Mouse (Mus musculus): ENCODE results near the gene Rnf169. TPM values are rescaled to one million over a fixed set of nuclear protein-coding genes. Genes with fewer than 3 reads are reported as not detected.
"Not testable (repeated sequence)": the region's sequence is repeated elsewhere in the genome, so short reads cannot be mapped to it uniquely, and the experiment has no call there.

Gene Rnf169
- total and polyA plus RNA-seq, 2 experiments from 2014 or later, result 4.3 to 23.6 TPM

GRCm38 (mm10) chr7:99981311-99981710 lies 1.1 kb upstream of the Rnf169 start:
- whole genome bisulfite sequencing, result 4% methylated on average over 2 of the region's 2 CpGs
- ATAC-seq, result no peak
- peak; percentile 73 for TF ChIP-seq CTCF (IDR thresholded peaks at IDR 0.05; ENCODE audit: low read depth)
- no peak overlapping the region for H3K9ac ChIP-seq
- H3K27ac ChIP-seq (ENCODE audit: low read depth, low read length), result no peak overlapping the region
- no peak overlapping the region for H3K4me2 ChIP-seq (ENCODE audit: low read depth)
- H3K4me3 ChIP-seq (ENCODE audit: low read depth, low read length), result no peak overlapping the region
- peak; percentile 76 for DNase-seq
- H3K4me1 ChIP-seq (ENCODE audit: insufficient read depth), result 0 out of 2 replicates have a peak, but pooled peaks cover 3% of the 10 kb centered on the region
- H3K27me3 ChIP-seq (ENCODE audit: insufficient read depth, low read length), result no peaks in the 10 kb centered on the region
- no peaks in the 10 kb centered on the region for H3K36me3 ChIP-seq (ENCODE audit: insufficient read depth)
- no peaks in the 10 kb centered on the region for H3K9me3 ChIP-seq (ENCODE audit: low read length)

- Histone ChIP-seq H3K9ac (peak overlapping the region; percentile 96), H3K27me3 (ENCODE audit: insufficient read depth, low read length) (no peaks in the 10 kb centered on the region), H3K4me2 (ENCODE audit: low read depth) (peak overlapping the region; percentile 82), H3K4me3 (ENCODE audit: low read depth, low read length) (peak overlapping the region; percentile 93), H3K9me3 (ENCODE audit: low read length) (no peaks in the 10 kb centered on the region), H3K36me3 (ENCODE audit: insufficient read depth) (no peaks in the 10 kb centered on the region), H3K27ac (ENCODE audit: low read depth, low read length) (peak overlapping the region; percentile 94), H3K4me1 (ENCODE audit: insufficient read depth) (0 out of 2 replicates have a peak, but pooled peaks cover 6% of the 10 kb centered on the region)
- WGBS, result 2% methylated on average over 49 of the region's 51 CpGs
- no peak for TF ChIP-seq CTCF (IDR thresholded peaks at IDR 0.05; ENCODE audit: low read depth)
- DNase-seq, result no peak
- ATAC-seq, result peak; percentile 15
Measured at GRCm38 (mm10) chr7:99979546-99980131, 609 bp downstream of the Rnf169 start.

GRCm38 (mm10) chr7:99979081-99979480 lies 1.2 kb downstream of the Rnf169 start:
- Histone ChIP-seq H3K4me2 (ENCODE audit: low read depth) (peak overlapping the region; percentile 82), H3K4me3 (ENCODE audit: low read depth, low read length) (peak overlapping the region; percentile 93), H3K27me3 (ENCODE audit: insufficient read depth, low read length) (no peaks in the 10 kb centered on the region), H3K9me3 (ENCODE audit: low read length) (no peaks in the 10 kb centered on the region), H3K9ac (peak overlapping the region; percentile 96), H3K36me3 (ENCODE audit: insufficient read depth) (no peaks in the 10 kb centered on the region), H3K4me1 (ENCODE audit: insufficient read depth) (0 out of 2 replicates have a peak, but pooled peaks cover 6% of the 10 kb centered on the region), H3K27ac (ENCODE audit: low read depth, low read length) (peak overlapping the region; percentile 10; the same call in 1 of the 2 replicates)
- ATAC-seq (no peak), DNase-seq (no peak)
- WGBS, result 10% methylated on average over 6 of the region's 6 CpGs
- no peak for TF ChIP-seq CTCF (IDR thresholded peaks at IDR 0.05; ENCODE audit: low read depth)

GRCm38 (mm10) chr7:99978041-99978440 lies 2.2 kb downstream of the Rnf169 start:
- Histone ChIP-seq H3K4me3 (ENCODE audit: low read depth, low read length) (no peak overlapping the region), H3K9ac (no peak overlapping the region), H3K27me3 (ENCODE audit: insufficient read depth, low read length) (no peaks in the 10 kb centered on the region), H3K27ac (ENCODE audit: low read depth, low read length) (no peak overlapping the region), H3K9me3 (ENCODE audit: low read length) (no peaks in the 10 kb centered on the region), H3K36me3 (ENCODE audit: insufficient read depth) (no peaks in the 10 kb centered on the region), H3K4me1 (ENCODE audit: insufficient read depth) (0 out of 2 replicates have a peak, but pooled peaks cover 6% of the 10 kb centered on the region), H3K4me2 (ENCODE audit: low read depth) (no peak overlapping the region)
- 88% methylated on average over 2 of the region's 2 CpGs for WGBS
- ATAC-seq (no peak), DNase-seq (no peak)
- no peak for TF ChIP-seq CTCF (IDR thresholded peaks at IDR 0.05; ENCODE audit: low read depth)

GRCm38 (mm10) chr7:99975819-99976575 lies 4.3 kb downstream of the Rnf169 start:
- 78% methylated on average over 5 of the region's 5 CpGs for WGBS
- ATAC-seq, result no peak

GRCm38 (mm10) chr7:99974208-99974970 lies 5.9 kb downstream of the Rnf169 start:
- H3K36me3 ChIP-seq (ENCODE audit: insufficient read depth), result no peaks in the 10 kb centered on the region
- no peak overlapping the region for H3K4me2 ChIP-seq (ENCODE audit: low read depth)
- H3K4me3 ChIP-seq (ENCODE audit: low read depth, low read length), result no peak overlapping the region
- TF ChIP-seq CTCF (IDR thresholded peaks at IDR 0.05; ENCODE audit: low read depth), result no peak
- 0 out of 2 replicates have a peak, but pooled peaks cover 6% of the 10 kb centered on the region for H3K4me1 ChIP-seq (ENCODE audit: insufficient read depth)
- H3K9me3 ChIP-seq (ENCODE audit: low read length), result no peaks in the 10 kb centered on the region
- H3K27ac ChIP-seq (ENCODE audit: low read depth, low read length), result peak overlapping the region; percentile 1; the same call in 1 of the 2 replicates
- ATAC-seq (no peak), DNase-seq (no peak)
- H3K9ac ChIP-seq, result no peak overlapping the region
- no peaks in the 10 kb centered on the region for H3K27me3 ChIP-seq (ENCODE audit: insufficient read depth, low read length)
- 79% methylated on average over 10 of the region's 10 CpGs for WGBS

More at GRCm38 (mm10) chr7:99975819-99976575, 4.3 kb downstream of the Rnf169 start:
- Histone ChIP-seq H3K27ac (ENCODE audit: low read depth, low read length) (no peak overlapping the region), H3K9me3 (ENCODE audit: low read length) (no peaks in the 10 kb centered on the region), H3K4me1 (ENCODE audit: insufficient read depth) (0 out of 2 replicates have a peak, but pooled peaks cover 6% of the 10 kb centered on the region), H3K4me3 (ENCODE audit: low read depth, low read length) (no peak overlapping the region), H3K36me3 (ENCODE audit: insufficient read depth) (no peaks in the 10 kb centered on the region), H3K27me3 (ENCODE audit: insufficient read depth, low read length) (no peaks in the 10 kb centered on the region), H3K4me2 (ENCODE audit: low read depth) (no peak overlapping the region), H3K9ac (no peak overlapping the region)
- no peak for DNase-seq
- TF ChIP-seq CTCF (IDR thresholded peaks at IDR 0.05; ENCODE audit: low read depth), result no peak

GRCm38 (mm10) chr7:99972912-99973311 lies 7.3 kb downstream of the Rnf169 start:
- DNase-seq; H3K4me1 ChIP-seq (ENCODE audit: insufficient read depth); ATAC-seq: not testable (repeated sequence)

More at GRCm38 (mm10) chr7:99972912-99973311, 7.3 kb downstream of the Rnf169 start:
- not testable (repeated sequence) for H3K4me2 ChIP-seq (ENCODE audit: low read depth); H3K9me3 ChIP-seq (ENCODE audit: low read length); H3K27ac ChIP-seq (ENCODE audit: low read depth, low read length); H3K27me3 ChIP-seq (ENCODE audit: insufficient read depth, low read length); H3K4me3 ChIP-seq (ENCODE audit: low read depth, low read length); H3K36me3 ChIP-seq (ENCODE audit: insufficient read depth); H3K9ac ChIP-seq
- WGBS, result 83% methylated on average over 3 of the region's 3 CpGs

All from forebrain, postnatal 0 days (tissue).